Mouse (Mus musculus): ENCODE results near the gene Zfp287.

- TF ChIP-seq POLR2A (IDR thresholded peaks at IDR 0.05; ENCODE audit: control insufficient read depth, low read depth, low read length), result 0 out of 2 replicates have a peak, but pooled peaks have one; percentile 10
- TF ChIP-seq CTCF (IDR thresholded peaks at IDR 0.05; ENCODE audit: control insufficient read depth, insufficient read depth, insufficient replicate concordance, low read depth, low read length), result peak; percentile 53; the same call in 1 of the 2 replicates
These were observed 56.0 kb downstream of the Zfp287 start for GRCm38 (mm10) chr11:62675480-62676289.
